Mouse (Mus musculus): ENCODE measurements around the gene P3h2.

DNA sequence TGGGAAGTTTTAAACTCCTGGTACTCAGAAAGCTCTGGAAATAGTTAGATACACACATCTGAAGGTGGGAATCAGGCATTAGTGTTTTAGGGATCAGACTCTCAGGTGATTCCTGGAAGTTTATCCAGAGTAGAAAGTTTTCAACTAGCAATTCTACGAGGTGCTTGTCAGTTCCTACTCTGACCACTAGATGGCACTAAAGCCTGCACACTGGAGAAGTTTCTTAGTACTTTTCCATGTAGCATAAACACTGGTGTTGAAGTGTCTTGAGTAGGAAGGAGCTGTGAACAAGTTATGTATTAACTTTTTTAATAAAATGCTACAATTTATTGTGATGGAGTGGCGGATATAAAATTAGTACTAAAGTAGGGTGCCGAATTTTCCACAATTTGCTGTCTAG, 141.7 kb downstream of the P3h2 start:
- TF ChIP-seq GATA1 (IDR thresholded peaks at IDR 0.05; ENCODE audit: borderline replicate concordance, low read length) (no peak), FLI1 (IDR thresholded peaks at IDR 0.05; ENCODE audit: low read length) (no peak)

All from megakaryocyte, embryonic 14.5 days (primary cell).